Comparison of ENCODE assay signal across 11 mouse cellular contexts in the genomic region with DNA sequence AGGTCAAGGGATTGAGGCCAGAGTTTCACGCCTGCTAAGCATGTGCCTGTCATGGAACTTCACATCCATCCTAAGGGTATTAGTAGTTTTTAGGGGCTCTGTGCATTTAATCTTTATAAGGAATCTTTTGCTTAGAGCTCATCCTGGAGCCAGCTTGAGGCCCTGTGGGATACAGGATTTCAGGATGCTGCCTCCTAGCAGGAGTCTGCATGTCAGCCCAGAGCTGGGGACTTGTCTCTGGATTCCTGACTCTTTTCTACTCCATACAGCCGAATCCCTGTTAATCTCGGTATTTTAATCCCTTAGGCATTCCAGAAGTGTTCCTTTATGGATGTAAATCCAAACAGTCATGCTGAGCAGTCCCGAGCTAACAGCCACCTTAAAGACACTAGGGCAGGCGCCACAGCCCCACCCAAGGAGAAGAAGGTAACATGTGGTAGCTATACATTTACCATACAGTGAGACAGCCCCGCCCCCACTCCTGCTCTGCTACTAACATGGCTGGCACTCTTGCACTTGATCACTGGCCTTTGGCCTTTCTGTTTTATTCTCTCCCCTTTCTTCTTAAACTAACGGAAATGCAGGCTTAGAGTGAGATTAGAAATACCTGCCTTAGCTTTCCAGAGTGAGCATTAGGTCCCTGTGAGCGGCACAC.
"Had no signal": no experiment of that assay in that cellular context is flagged by ENCODE, and none has a peak within 500 bp of the region (broad histone marks: within the 10 kb centered on the region; RNA-seq: fewer than 3 reads in every experiment).

No protein-coding gene starts in this region.

- H3K9me3 ChIP-seq: limb, embryonic 15.5 days; liver, embryonic 12.5 days; megakaryocyte, embryonic 14.5 days had no signal

- H3K27ac ChIP-seq: left cerebral cortex, adult 2 months; limb, embryonic 15.5 days; liver, embryonic 12.5 days; macrophage had no signal

- ATAC-seq: liver, embryonic 12.5 days had no signal

- H3K4me1 ChIP-seq: limb, embryonic 15.5 days; liver, embryonic 12.5 days; megakaryocyte, embryonic 14.5 days had no signal

- H3K36me3 ChIP-seq: liver, embryonic 12.5 days had no signal

- H3K4me2 ChIP-seq: limb, embryonic 15.5 days; liver, embryonic 12.5 days; lung, embryonic 14.5 days; midbrain, embryonic 11.5 days had no signal

- H3K27me3 ChIP-seq: limb, embryonic 15.5 days; liver, embryonic 12.5 days; megakaryocyte, embryonic 14.5 days had no signal

- H3K4me3 ChIP-seq: left cerebral cortex, adult 2 months; limb, embryonic 15.5 days; liver, embryonic 12.5 days; megakaryocyte, embryonic 14.5 days had no signal

- DNase-seq: kidney, postnatal 25 days; lung, embryonic 14.5 days; lung, postnatal 10 days; right cerebral cortex, adult 18-20 months; right cerebral cortex, postnatal 25 days had no signal

- H3K9ac ChIP-seq: limb, embryonic 15.5 days; liver, embryonic 12.5 days; lung, embryonic 14.5 days had no signal
